Mouse (Mus musculus): ENCODE data around the gene Mttp.

Gene Mttp

DNA sequence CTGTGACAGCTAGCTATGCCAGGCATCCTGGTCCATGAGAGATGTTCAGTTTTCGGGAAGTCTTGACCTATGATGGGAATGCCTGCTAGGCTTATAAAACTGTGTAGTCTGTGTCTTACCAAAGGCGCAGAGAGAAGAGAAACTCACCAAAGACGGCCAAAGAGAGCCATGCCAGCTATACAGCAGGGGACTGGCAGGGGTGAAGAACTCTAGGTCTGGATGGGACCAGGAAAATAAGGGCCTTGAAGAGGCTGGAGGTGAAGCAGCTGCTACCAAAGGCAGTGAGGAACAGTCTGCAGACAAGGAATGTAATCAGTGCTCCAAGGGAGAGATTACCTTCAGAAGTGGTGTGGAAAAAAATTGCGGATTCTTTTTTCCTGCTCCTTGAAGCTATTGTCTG is 60.9 kb downstream of the Mttp start:
- no peak for DNase-seq (ENCODE audit: low read depth, low spot score)

GRCm38 (mm10) chr3:138083073-138083637 is 61.6 kb downstream of the Mttp start:
- DNase-seq (ENCODE audit: low read depth, low spot score), result no peak

- no peak for DNase-seq (ENCODE audit: low read depth, low spot score)
These were observed 66.1 kb downstream of the Mttp start for GRCm38 (mm10) chr3:138078701-138079100.

GRCm38 (mm10) chr3:138077476-138078340 is 67.1 kb downstream of the Mttp start:
- no peak for DNase-seq (ENCODE audit: low read depth, low spot score)

- no peak for DNase-seq (ENCODE audit: low read depth, low spot score)
These were observed 69.6 kb downstream of the Mttp start for GRCm38 (mm10) chr3:138075209-138075608.

- DNase-seq (ENCODE audit: low read depth, low spot score), result no peak
These were observed 70.6 kb downstream of the Mttp start for GRCm38 (mm10) chr3:138074214-138074613.

GRCm38 (mm10) chr3:138071476-138072073 is 73.2 kb downstream of the Mttp start:
- no peak for DNase-seq (ENCODE audit: low read depth, low spot score)

- DNase-seq (ENCODE audit: low read depth, low spot score), result no peak
These were observed 73.8 kb downstream of the Mttp start for GRCm38 (mm10) chr3:138071004-138071403.

DNA sequence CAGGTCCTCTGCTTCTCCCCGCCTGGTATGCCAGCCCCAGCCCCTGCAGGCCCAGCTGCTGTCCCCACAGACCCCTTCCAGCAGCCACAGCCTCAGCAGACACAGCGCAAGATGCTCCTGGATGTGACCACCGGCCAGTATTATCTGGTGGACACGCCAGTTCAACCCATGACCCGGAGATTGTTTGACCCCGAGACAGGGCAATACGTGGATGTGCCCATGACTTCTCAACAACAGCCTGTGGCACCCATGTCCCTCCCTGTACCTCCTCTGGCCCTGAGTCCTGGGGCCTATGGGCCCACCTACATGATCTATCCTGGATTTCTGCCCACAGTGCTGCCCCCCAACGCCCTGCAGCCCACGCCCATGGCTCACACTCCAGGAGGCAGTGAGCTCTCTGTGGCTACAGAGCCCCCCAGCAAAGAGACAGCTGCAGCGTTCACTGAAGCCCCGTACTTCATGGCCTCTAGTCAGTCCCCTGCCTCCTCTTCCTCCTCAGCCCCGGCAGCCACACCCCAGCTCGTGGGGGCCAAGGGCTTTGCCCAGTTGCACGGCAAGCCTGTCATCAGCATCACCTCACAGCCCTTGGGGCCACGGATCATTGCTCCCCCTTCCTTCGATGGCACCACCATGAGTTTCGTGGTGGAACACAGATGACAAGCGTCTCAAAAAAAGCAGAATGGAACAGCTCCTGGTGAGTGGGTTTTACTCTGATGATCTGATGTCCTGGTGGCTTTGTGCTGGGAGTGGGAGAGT is 74.8 kb downstream of the Mttp start:
- DNase-seq (ENCODE audit: low read depth, low spot score), result no peak

DNA sequence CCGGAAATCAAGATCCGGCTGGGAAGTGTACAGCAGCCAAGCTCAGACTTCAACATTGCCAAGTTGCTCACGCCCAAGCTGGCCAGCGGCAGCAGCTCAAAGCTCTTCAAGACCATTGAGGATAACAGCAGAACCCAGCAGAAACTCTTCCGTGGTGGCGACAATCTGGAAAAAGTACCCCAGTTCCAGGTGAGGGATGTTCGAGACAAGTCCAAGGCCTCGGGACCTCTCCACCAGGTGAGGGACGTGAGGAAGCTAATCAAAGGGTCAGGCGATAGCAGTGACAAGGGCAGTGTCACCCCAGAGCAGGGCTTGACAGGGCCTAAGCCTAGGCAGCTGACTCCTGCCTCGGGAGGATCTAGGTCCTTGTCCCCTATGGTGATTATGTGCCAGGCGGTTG is 76.7 kb downstream of the Mttp start:
- no peak for DNase-seq (ENCODE audit: low read depth, low spot score)

GRCm38 (mm10) chr3:138067288-138067687 is 77.5 kb downstream of the Mttp start, which contains the start of gene Gm5105:
Gene Gm5105 (minus strand): TSS chr3:138067388.
- DNase-seq (ENCODE audit: low read depth, low spot score), result no peak

DNA sequence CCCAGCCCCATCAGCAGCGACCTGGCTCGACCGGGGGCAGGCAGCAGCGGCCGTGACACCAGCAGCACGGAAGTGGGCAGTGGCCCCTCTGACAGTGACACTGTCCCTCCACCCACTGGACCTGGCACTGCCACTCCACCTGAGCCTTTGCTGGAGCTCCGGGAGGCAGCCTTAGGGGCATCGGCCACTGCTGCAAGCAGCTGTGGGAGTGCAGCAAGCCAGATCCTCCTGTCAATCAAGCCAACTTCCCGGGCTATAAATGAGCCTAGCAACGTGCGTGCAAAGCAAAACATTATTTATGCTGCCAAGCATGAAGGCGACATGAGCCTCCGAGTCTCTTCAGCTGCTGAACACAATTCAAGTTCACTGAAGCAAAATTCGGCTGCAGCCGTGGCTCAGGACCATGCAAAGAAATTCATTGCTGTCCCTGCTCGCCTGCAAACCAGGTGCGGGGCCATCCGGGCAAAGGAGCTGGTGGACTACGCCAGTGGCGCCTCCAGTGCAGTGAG is 78.4 kb downstream of the Mttp start:
- no peak for DNase-seq (ENCODE audit: low read depth, low spot score)

DNA sequence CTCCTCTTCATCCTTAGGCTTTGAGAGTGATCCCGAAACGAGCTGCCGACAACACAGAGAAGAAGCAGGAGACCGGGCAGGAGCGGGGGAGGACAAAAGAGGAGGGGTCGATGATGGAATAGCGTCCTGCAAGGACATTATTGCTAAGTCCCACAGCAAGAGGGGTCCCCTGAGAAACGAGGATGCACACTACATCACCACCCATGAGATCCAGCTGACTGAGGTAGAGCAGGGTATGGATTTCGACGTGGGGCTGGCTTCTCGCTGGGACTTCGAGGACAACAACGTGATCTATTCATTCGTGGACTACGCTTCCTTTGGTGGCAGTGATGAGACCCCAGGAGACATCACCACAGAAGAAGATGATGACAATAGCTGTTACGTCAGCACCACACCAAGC is 78.8 kb downstream of the Mttp start:
- no peak for DNase-seq (ENCODE audit: low read depth, low spot score)

- no peak for DNase-seq (ENCODE audit: low read depth, low spot score)
These were observed 79.8 kb downstream of the Mttp start, which contains the start of gene 1110002E22Rik for GRCm38 (mm10) chr3:138064732-138065645. Gene 1110002E22Rik (plus strand): TSS chr3:138065052.

DNA sequence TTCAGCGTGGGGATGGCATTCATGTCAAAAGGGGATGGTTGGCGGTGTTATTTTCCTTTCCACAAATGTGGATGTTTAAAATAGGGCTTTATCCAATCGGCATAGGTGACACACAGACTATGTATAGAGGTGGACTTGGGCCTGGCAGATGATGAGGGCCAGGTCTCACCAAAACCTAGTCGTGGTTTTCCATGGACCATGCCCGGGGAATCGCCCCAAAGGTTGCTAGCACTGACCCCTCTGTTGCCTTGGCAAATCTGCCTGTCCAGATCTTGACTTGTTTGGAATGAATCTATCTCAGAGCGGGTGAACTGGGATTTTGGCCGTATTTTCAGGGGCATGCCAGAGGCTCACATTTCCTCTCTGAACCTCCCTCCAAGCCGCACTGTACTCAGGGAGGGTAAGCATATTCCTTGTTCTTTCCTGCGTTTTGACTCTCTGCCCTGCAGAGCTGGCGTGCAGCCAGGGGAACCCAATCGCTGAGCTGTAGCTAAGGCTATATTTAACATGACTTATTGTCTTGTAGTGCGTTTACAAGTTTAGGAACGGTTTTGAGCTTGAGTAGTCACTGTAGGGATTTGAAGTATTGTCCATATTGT is 80.9 kb downstream of the Mttp start:
- no peak for DNase-seq (ENCODE audit: low read depth, low spot score)

DNA sequence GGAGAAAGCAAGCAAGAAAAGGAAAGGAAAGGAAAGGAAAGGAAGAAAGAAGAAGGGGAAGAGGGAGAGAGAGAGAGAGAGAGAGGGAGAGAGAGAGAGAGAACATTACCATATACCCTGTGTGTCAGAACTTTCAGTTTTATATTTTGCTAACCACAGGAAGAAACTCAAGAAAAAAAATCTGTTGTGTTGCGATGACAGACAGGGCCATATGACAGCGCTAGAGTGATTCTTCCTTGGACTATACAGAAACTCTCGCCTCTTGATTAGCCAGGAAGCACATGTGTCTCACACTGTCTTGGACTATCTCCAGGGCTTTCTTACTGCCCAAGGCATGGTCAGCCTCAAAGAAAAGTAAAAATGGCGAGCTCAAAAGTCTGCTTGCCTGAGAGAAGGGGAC is 82.1 kb downstream of the Mttp start:
- no peak for DNase-seq (ENCODE audit: low read depth, low spot score)

DNA sequence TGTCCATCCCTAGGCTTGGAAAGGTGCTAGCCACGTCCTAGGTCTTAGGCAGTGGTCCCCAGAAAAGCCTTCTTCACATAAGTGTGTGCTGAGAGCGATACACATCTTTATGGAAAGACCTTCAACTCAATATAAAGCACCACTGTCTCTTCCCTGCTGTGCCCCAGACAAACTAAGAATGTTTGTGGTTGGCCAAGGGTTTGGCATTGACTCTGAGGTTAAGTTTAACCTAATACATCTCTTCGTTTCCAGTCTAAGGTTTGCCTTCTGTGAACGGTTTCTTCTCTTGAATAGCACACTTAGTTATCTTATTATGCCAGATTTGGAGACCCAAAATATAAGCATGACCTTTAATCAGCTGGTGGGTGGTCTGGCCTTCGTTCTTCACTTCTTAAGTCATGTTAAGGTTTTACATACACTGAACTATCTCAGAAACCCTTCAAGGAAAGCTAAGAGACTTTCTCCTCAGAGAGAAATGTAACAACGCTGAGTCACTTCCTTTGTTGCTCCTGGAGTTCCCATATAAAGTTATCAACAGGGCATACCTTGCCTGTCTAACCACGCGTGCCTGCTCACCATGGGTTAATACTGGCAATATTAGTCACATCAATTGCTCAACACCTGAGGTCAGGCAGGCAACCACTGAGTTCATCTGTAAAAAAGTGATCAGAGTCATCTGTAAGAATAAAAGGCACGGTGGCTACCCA is 83.4 kb downstream of the Mttp start:
- no peak for DNase-seq (ENCODE audit: low read depth, low spot score)

GRCm38 (mm10) chr3:138060429-138060828 is 84.3 kb downstream of the Mttp start:
- no peak for DNase-seq (ENCODE audit: low read depth, low spot score)

DNA sequence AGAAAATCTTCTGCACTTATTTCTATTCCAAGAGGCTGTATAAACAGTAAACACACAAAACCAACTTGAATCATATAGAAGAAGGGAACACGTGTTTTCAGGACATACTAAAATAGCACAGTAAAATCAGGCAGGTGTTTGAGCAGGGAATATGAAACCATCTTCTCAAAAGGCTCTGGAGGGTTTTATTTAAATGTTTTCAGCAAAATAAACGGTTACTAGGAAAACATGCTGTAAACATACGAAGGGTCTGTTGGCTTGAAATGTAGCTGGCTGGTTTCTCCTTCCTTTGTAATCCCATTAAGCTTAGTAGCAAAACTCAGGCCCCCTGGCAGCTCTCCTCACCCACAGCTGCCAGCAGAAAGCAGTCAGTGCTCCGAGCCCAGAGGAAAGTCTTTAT is 86.5 kb downstream of the Mttp start:
- DNase-seq (ENCODE audit: low read depth, low spot score), result no peak

- DNase-seq (ENCODE audit: low read depth, low spot score), result no peak
These were observed 87.8 kb downstream of the Mttp start for GRCm38 (mm10) chr3:138056976-138057375.
